Mouse (Mus musculus) intestine, postnatal 0 days (tissue): ENCODE results near the gene Tmem186. TPM values are rescaled to one million over a fixed set of nuclear protein-coding genes. Genes with fewer than 3 reads are reported as not detected.

Experiments used
- ATAC-seq: fragments of 200-750 bp; cut with Nextera tagmentation; 2 replicates; pipeline ENCODE4 v1.8.0; 2017; ENCODE audit warnings: mild to moderate bottlenecking, moderate TSS enrichment, moderate library complexity
- H3K27ac ChIP-seq: fragments of 300-500 bp; sonication (generic); 2 replicates; pipeline ENCODE4 v1.5.1; 2014; ENCODE audit warnings: mild to moderate bottlenecking, low read depth, low read length, moderate library complexity
- H3K27me3 ChIP-seq: fragments of 300-500 bp; sonication (generic); replicated peaks from 2 replicates; pipeline ENCODE4 v1.6.1; 2014; ENCODE audit warnings: low read length, mixed read lengths; ENCODE audit not compliant: control insufficient read depth, insufficient read depth
- H3K36me3 ChIP-seq: fragments of 300-500 bp; sonication (generic); 2 replicates; pipeline ENCODE4 v1.6.1; 2014; ENCODE audit warnings: mild to moderate bottlenecking, moderate library complexity; ENCODE audit not compliant: control insufficient read depth, insufficient read depth
- H3K4me1 ChIP-seq: fragments of 300-500 bp; sonication (generic); replicated peaks from 2 replicates; pipeline ENCODE4 v1.6.1; 2014; ENCODE audit warnings: antibody characterized with exemption, low read length, mixed read lengths; ENCODE audit not compliant: control insufficient read depth, insufficient read depth
- H3K4me2 ChIP-seq: fragments of 300-500 bp; sonication (generic); replicated peaks from 2 replicates; pipeline ENCODE4 v1.6.1; 2014; ENCODE audit warnings: low read depth, mild to moderate bottlenecking, moderate library complexity
- H3K4me3 ChIP-seq: fragments of 300-500 bp; sonication (generic); 2 replicates; pipeline ENCODE4 v1.5.1; 2014; ENCODE audit warnings: low read depth, low read length
- H3K9ac ChIP-seq: fragments of 300-500 bp; sonication (generic); 2 replicates; pipeline ENCODE4 v1.6.1; 2014; ENCODE audit warnings: mild to moderate bottlenecking, low read depth, low read length
- H3K9me3 ChIP-seq: fragments of 300-500 bp; sonication (generic); 2 replicates; pipeline ENCODE4 v1.6.1; 2016; ENCODE audit warnings: mixed run types; ENCODE audit not compliant: control insufficient read depth
- CTCF ChIP-seq: sonication (generic); IDR thresholded peaks from 2 replicates; pipeline ENCODE4 v1.5.1; 2016; ENCODE audit warnings: low read depth, mild to moderate bottlenecking, control low read depth, antibody characterized with exemption, moderate library complexity
- WGBS: fragments of 180-500 bp; shearing (Covaris S2); extraction: QIAGEN DNeasy Blood & Tissue Kit; methylation state at CpG from one replicate; pipeline ENCODE4 v1.1.7; 2014; 5-methylcytosine and 5-hydroxymethylcytosine counted together
- polyA plus RNA-seq: library from polyadenylated mRNA; unstranded; fragments of >200 nt; fragmentation: Nextera tagmentation; extraction: Ambion mirVana; gene quantifications from 2 replicates; pipeline ENCODE4 v1.2.1, GENCODE M21; 2015

Gene Tmem186
- polyA plus RNA-seq, 1 experiment from 2014 or later = 9.8 TPM

DNA sequence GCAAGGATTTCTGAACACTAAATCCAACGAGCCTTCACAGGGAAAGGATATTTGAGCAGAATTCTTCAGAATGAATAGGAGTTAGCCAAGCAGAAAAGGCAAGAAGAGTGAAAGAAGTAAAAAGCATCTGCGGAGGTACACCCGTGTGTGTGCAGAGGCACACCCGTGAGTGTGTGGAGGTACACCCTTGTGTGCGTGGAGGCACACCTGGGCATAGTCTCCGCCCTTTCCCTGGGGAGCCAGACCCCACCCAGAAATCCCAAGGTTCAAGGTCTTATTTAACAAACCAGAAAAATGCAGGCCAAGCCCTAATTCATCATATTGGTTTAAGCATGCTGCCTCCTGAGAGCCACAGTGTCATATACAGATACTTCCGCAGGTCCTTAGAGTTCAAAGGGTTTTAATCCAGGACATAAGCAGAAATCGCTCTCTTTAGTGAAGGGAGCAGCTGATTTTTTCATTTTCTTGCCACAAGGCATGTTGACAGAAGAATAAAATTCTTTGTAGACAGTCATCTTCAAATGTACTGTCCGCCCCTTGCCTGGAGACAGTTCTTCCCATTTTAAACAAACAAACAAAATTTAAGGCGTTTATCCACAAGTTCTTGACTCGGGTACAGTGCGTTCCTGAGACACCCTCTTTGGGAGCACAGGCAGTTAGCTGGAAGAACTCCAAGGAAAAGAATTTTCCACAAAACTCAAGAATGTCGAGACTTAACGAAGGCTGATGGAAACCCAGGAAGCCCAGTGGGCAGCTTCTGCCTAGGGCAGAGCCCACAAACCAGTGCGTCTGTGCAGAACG lies 17.0 kb downstream of the Tmem186 start:
- TF ChIP-seq CTCF = no peak
- WGBS = 38% methylated on average over 16 of the region's 16 CpGs
- Histone ChIP-seq H3K4me1 (peaks cover 4% of the 10 kb centered on the region; the same call in 1 of the 2 replicates), H3K27me3 (no peaks in the 10 kb centered on the region), H3K4me3 (no peak overlapping the region), H3K9me3 (no peaks in the 10 kb centered on the region), H3K36me3 (peaks cover 11% of the 10 kb centered on the region; the same call in 1 of the 2 replicates), H3K9ac (no peak overlapping the region), H3K27ac (peak overlapping the region; percentile 30; the same call in 1 of the 2 replicates), H3K4me2 (no peak overlapping the region)
- ATAC-seq = peak; percentile 81

DNA sequence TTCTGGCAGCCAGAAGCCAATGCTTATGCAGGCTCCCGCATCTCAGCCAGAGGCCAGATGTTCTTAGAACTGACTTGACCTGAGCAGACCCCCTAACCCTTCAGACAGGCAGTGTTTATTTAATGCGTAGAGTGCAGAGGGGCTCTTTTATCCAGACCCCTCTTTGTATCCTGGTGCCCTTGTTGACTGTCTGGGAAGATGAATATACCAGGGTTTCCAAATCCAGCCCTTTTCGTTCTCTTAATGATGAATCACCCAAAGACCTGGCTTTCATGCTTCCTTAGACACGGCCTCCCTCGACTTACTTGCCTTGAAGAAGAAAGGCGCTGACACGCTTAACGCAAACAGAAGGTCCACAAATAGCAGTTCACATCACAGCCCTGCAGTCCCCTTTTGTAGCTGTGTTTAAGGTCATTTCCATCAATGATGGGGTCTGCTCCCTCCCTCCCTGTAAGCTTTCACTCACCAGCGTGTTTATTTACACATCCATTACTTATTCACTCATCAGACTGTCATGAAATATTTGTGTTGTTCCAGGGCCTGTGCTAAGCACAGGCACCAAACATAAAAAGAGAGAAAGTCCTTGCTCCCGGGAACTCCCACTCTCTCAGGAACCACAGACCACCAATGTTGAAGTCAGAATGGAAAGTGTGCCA lies 17.7 kb downstream of the Tmem186 start:
- H3K27ac ChIP-seq = no peak overlapping the region
- H3K9ac ChIP-seq = no peak overlapping the region
- no peak for TF ChIP-seq CTCF
- H3K4me3 ChIP-seq = no peak overlapping the region
- no peaks in the 10 kb centered on the region for H3K27me3 ChIP-seq
- H3K4me1 ChIP-seq = peaks cover 4% of the 10 kb centered on the region; the same call in 1 of the 2 replicates
- H3K4me2 ChIP-seq = no peak overlapping the region
- WGBS = 33% methylated on average over 10 of the region's 10 CpGs
- ATAC-seq = no peak
- H3K36me3 ChIP-seq = peaks cover 13% of the 10 kb centered on the region
- no peaks in the 10 kb centered on the region for H3K9me3 ChIP-seq

DNA sequence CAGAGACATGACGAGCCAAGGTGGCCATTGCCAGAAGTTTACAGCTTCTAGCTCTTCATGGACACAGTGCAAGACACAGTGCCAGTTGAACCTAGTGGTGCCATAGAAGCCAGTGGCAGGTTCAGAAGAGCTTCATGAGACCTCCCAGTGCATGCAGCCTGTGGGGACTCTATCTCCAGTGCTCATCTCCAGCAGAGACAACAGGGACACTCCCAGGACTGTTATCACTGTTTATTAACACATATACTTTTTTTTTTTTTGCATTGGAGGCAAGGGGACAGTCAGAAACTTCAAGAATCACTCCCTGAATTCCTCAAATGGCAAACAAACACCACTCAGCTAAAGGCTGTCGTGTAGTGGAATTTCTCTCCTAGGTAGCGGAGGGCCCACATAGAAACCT lies 24.1 kb downstream of the Tmem186 start:
- Histone ChIP-seq H3K36me3 (peaks cover 35% of the 10 kb centered on the region), H3K27ac (no peak overlapping the region), H3K27me3 (no peaks in the 10 kb centered on the region), H3K9ac (no peak overlapping the region), H3K9me3 (no peaks in the 10 kb centered on the region), H3K4me2 (no peak overlapping the region), H3K4me1 (no peaks in the 10 kb centered on the region), H3K4me3 (no peak overlapping the region)
- 85% methylated on average over 3 of the region's 3 CpGs for WGBS
- ATAC-seq = no peak
- TF ChIP-seq CTCF = no peak

DNA sequence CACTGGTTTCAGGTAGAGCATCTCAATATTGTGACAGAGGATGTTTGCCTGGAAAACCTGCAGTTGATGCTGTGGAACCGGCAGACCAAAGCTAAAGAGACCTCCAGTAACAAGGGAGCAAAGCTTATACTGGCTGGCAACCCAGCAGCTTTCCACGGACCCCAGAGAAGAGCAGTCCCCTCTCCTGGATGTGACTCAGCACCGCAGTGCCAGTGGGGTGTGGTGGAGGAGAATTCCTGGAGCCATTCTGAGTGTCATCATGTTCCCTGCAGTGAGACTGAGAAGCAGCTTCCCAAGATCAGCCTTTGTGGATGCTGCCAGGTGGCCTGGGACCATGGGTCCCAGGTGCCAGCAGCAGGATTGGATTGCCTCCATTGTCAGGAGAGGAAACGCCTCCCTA lies 24.5 kb downstream of the Tmem186 start:
- H3K27ac ChIP-seq = no peak overlapping the region
- H3K4me1 ChIP-seq = no peaks in the 10 kb centered on the region
- WGBS = 85% methylated on average over 4 of the region's 4 CpGs
- no peaks in the 10 kb centered on the region for H3K9me3 ChIP-seq
- H3K9ac ChIP-seq = no peak overlapping the region
- H3K36me3 ChIP-seq = peaks cover 33% of the 10 kb centered on the region
- no peak overlapping the region for H3K4me2 ChIP-seq
- no peak for ATAC-seq
- no peak for TF ChIP-seq CTCF
- no peaks in the 10 kb centered on the region for H3K27me3 ChIP-seq
- H3K4me3 ChIP-seq = no peak overlapping the region

DNA sequence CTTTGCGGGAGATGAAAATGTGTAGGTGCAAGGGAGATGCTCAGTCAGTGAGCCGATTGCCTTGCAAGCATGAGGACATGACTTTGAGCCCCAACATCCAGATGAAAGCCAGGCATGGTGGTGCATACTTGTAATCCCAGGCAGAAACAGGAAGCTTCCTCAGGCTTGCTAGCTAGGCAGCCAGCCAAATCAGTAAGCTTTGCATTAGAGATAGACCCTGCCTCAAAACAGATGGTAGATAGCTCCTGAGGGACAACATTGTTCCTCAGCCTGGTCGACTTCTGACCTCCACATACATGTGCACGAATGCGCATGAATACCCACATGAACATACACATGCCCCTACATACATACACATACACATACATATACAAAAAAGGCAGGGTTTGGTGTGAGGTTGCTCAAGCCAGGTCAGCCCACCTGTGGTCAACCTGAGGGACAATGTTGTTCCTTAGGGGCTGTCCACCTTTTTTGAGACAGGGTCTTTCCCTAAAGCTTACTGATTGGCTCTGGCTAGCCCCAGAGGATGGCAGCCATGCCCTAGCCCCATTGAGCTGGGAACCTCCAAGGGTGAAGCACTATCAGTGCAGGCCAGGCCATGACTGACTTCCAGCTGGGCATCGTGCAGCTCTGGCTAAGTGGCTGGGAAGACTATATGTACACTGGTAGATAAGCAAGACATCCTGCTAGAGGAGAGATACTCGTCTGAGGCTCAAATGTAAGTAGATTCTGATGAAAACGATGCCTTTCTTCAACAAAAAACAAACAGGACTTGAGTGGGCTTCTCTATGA lies 25.1 kb downstream of the Tmem186 start:
- ATAC-seq = no peak
- Histone ChIP-seq H3K4me3 (no peak overlapping the region), H3K9ac (no peak overlapping the region), H3K27me3 (no peaks in the 10 kb centered on the region), H3K4me2 (no peak overlapping the region), H3K27ac (no peak overlapping the region), H3K36me3 (peaks cover 33% of the 10 kb centered on the region), H3K4me1 (no peaks in the 10 kb centered on the region), H3K9me3 (no peaks in the 10 kb centered on the region)
- WGBS = 89% methylated on average over 8 of the region's 8 CpGs
- no peak for TF ChIP-seq CTCF

- no peak overlapping the region for H3K9ac ChIP-seq
- H3K27me3 ChIP-seq = no peaks in the 10 kb centered on the region
- H3K27ac ChIP-seq = no peak overlapping the region
- ATAC-seq = no peak
- H3K4me1 ChIP-seq = 0 out of 2 replicates have a peak, but pooled peaks cover 1% of the 10 kb centered on the region
- 74% methylated on average over 3 of the region's 3 CpGs for WGBS
- H3K9me3 ChIP-seq = no peaks in the 10 kb centered on the region
- H3K4me3 ChIP-seq = no peak overlapping the region
- H3K4me2 ChIP-seq = no peak overlapping the region
- peaks cover 33% of the 10 kb centered on the region for H3K36me3 ChIP-seq
- no peak for TF ChIP-seq CTCF
Measured at GRCm38 (mm10) chr16:8610397-8610796, 27.1 kb downstream of the Tmem186 start.
